Mouse (Mus musculus) cerebellum, postnatal 10 days (tissue): Measurements from ENCODE around the gene Krt15.

Source experiments
- DNase-seq, 2 experiments: peaks; one replicate each; pipeline ENCODE4 v3.0.0; 2021; ENCODE audit warnings: mixed read lengths in 2 of 2

Gene Krt15

GRCm38 (mm10) chr11:100135731-100136130 is at the start of gene Krt15:
TSS of gene Krt15 (minus strand) at chr11:100135928.
- DNase-seq, result no peak

GRCm38 (mm10) chr11:100181725-100182124 is 46.0 kb upstream of the Krt15 start:
- DNase-seq, result no peak

GRCm38 (mm10) chr11:100179260-100179659 is 43.5 kb upstream of the Krt15 start:
- DNase-seq, result no peak

GRCm38 (mm10) chr11:100178307-100178706 is 42.6 kb upstream of the Krt15 start:
- no peak for DNase-seq

- DNase-seq, result no peak
Measured at GRCm38 (mm10) chr11:100176791-100177190, 41.1 kb upstream of the Krt15 start.

- DNase-seq, result peak; percentile 89 to 93
Measured at GRCm38 (mm10) chr11:100168765-100169762, 33.3 kb upstream of the Krt15 start.

GRCm38 (mm10) chr11:100168071-100168470 is 32.3 kb upstream of the Krt15 start:
- peak; percentile 37 to 42 for DNase-seq

GRCm38 (mm10) chr11:100164392-100164791 is 28.7 kb upstream of the Krt15 start:
- DNase-seq, result no peak

- no peak for DNase-seq
Measured at GRCm38 (mm10) chr11:100157908-100158477, 22.3 kb upstream of the Krt15 start.

- no peak for DNase-seq
Measured at GRCm38 (mm10) chr11:100157331-100157730, 21.6 kb upstream of the Krt15 start.

GRCm38 (mm10) chr11:100155497-100156255 is 19.9 kb upstream of the Krt15 start:
- no peak for DNase-seq

- DNase-seq, result peak; percentile 56 to 60
Measured at GRCm38 (mm10) chr11:100148615-100149330, 13.0 kb upstream of the Krt15 start, which contains the start of gene Krt19. TSS of gene Krt19 (minus strand) at chr11:100148665.

- no peak for DNase-seq
Measured at GRCm38 (mm10) chr11:100147566-100148353, 12.0 kb upstream of the Krt15 start.

- DNase-seq, result no peak
Measured at GRCm38 (mm10) chr11:100145858-100146560, 10.3 kb upstream of the Krt15 start.

- DNase-seq, result no peak
Measured at GRCm38 (mm10) chr11:100145104-100145503, 9.4 kb upstream of the Krt15 start.

GRCm38 (mm10) chr11:100140966-100141365 is 5.2 kb upstream of the Krt15 start:
- DNase-seq, result peak; percentile 15 to 32

GRCm38 (mm10) chr11:100139391-100139790 is 3.7 kb upstream of the Krt15 start:
- DNase-seq, result no peak

GRCm38 (mm10) chr11:100138809-100139208 is 3.1 kb upstream of the Krt15 start:
- DNase-seq, result no peak

- DNase-seq, result peak; percentile 19 to 34
Measured at GRCm38 (mm10) chr11:100137693-100138092, 2.0 kb upstream of the Krt15 start.

- no peak for DNase-seq
Measured at GRCm38 (mm10) chr11:100136559-100136958, 831 bp upstream of the Krt15 start.

- DNase-seq, result peak; percentile 51 to 62
Measured at GRCm38 (mm10) chr11:100124901-100125300, 10.8 kb downstream of the Krt15 start.
